Mouse (Mus musculus) G1E (cell line): ENCODE results near the gene Elavl4.

ENCODE experiments used
- CTCF ChIP-seq: IDR thresholded peaks from 2 replicates; pipeline ENCODE4 v1.5.1; 2012; ENCODE audit warnings: low read depth, low read length, inconsistent platforms, mixed read lengths
- POLR2AphosphoS5 ChIP-seq: IDR thresholded peaks from 2 replicates; pipeline ENCODE4 v1.6.1; 2012; ENCODE audit warnings: low read depth, low read length, inconsistent platforms; ENCODE audit not compliant: insufficient replicate concordance

DNA sequence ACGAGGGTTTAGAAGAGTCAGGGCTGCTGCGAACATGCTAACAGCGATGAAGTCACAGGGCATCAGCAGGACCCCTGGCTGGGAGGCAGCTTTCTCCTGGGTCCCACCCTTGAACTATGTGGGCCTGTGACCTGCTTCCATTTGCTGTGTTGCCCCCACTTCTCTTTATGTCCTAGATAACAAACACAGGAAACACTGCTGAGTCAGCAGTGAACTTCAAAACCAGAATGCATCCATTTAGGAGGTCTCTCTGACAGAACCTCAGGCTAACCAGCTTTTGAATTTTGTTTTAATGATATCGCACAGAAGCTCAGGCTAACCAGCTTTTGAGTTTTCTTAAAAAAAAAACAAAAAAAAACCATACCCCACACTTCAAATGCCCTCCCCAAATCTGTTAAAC, 96.1 kb downstream of the Elavl4 start:
- TF ChIP-seq POLR2AphosphoS5 (no peak), CTCF (no peak)
